Mouse (Mus musculus) heart, adult 8-10 months (tissue): ENCODE data around the gene St8sia1. TPM values are rescaled to one million over a fixed set of nuclear protein-coding genes. Genes with fewer than 3 reads are reported as not detected.

Experiments used
- DNase-seq: peaks from one replicate; pipeline ENCODE4 v3.0.0; 2022; ENCODE audit warnings: low spot score
- total RNA-seq, 4 experiments: library from RNA; stranded (reverse); gene quantifications; 2 replicates each; pipeline ENCODE4 v1.2.4; 2022

Gene St8sia1
- total RNA-seq, 4 experiments from 2014 or later: 0.09 to 0.25 (median 0.17) TPM

- DNase-seq: no peak
Measured at GRCm38 (mm10) chr6:142867023-142867422, 97.2 kb downstream of the St8sia1 start.

GRCm38 (mm10) chr6:142865199-142865598, 99.1 kb downstream of the St8sia1 start:
- DNase-seq: no peak

GRCm38 (mm10) chr6:142863881-142864280, 100.4 kb downstream of the St8sia1 start:
- no peak for DNase-seq

GRCm38 (mm10) chr6:142862265-142862664, 102.0 kb downstream of the St8sia1 start:
- no peak for DNase-seq

- DNase-seq: no peak
Measured at GRCm38 (mm10) chr6:142860396-142860795, 103.9 kb downstream of the St8sia1 start.

GRCm38 (mm10) chr6:142859946-142860345, 104.3 kb downstream of the St8sia1 start:
- no peak for DNase-seq

GRCm38 (mm10) chr6:142858937-142859336, 105.3 kb downstream of the St8sia1 start:
- DNase-seq: no peak

GRCm38 (mm10) chr6:142856258-142856874, 107.9 kb downstream of the St8sia1 start:
- DNase-seq: no peak

GRCm38 (mm10) chr6:142855761-142856160, 108.5 kb downstream of the St8sia1 start:
- DNase-seq: no peak

GRCm38 (mm10) chr6:142852419-142853377, 111.6 kb downstream of the St8sia1 start:
- no peak for DNase-seq

- peak; percentile 60 for DNase-seq
Measured at GRCm38 (mm10) chr6:142850436-142850835, 113.8 kb downstream of the St8sia1 start.

- DNase-seq: no peak
Measured at GRCm38 (mm10) chr6:142849326-142849725, 114.9 kb downstream of the St8sia1 start.

GRCm38 (mm10) chr6:142847914-142848674, 116.2 kb downstream of the St8sia1 start:
- DNase-seq: no peak

GRCm38 (mm10) chr6:142846855-142847254, 117.4 kb downstream of the St8sia1 start:
- no peak for DNase-seq

GRCm38 (mm10) chr6:142845066-142845465, 119.2 kb downstream of the St8sia1 start:
- DNase-seq: no peak

GRCm38 (mm10) chr6:142844061-142844460, 120.2 kb downstream of the St8sia1 start:
- DNase-seq: no peak

- DNase-seq: no peak
Measured at GRCm38 (mm10) chr6:142838501-142838900, 125.8 kb downstream of the St8sia1 start.

- no peak for DNase-seq
Measured at GRCm38 (mm10) chr6:142837326-142837725, 126.9 kb downstream of the St8sia1 start.

- DNase-seq: no peak
Measured at GRCm38 (mm10) chr6:142835726-142836125, 128.5 kb downstream of the St8sia1 start.

GRCm38 (mm10) chr6:142834911-142835310, 129.3 kb downstream of the St8sia1 start:
- DNase-seq: no peak

GRCm38 (mm10) chr6:142831706-142832105, 132.5 kb downstream of the St8sia1 start:
- DNase-seq: no peak

GRCm38 (mm10) chr6:142831243-142831642, 133.0 kb downstream of the St8sia1 start:
- DNase-seq: no peak
